Mouse (Mus musculus) macrophage (primary cell): ENCODE data around the gene Nr2c2ap. TPM values are rescaled to one million over a fixed set of nuclear protein-coding genes. Genes with fewer than 3 reads are reported as not detected.
A peak's percentile ranks its signal among the peaks of the same experiment; 100 is the strongest.

Source experiments
- H3K27ac ChIP-seq: fragments of 350-480 bp; formaldehyde crosslinking; 2 replicates; pipeline ENCODE4 v1.9.0; 2021
- H3K36me3 ChIP-seq: fragments of 350-480 bp; formaldehyde crosslinking; 2 replicates; pipeline ENCODE4 v1.9.0; 2021; ENCODE audit errors: inconsistent target
- H3K4me3 ChIP-seq: fragments of 350-480 bp; formaldehyde crosslinking; 2 replicates; pipeline ENCODE4 v1.9.0; 2021; ENCODE audit errors: inconsistent target
- H3K79me2 ChIP-seq: fragments of 350-480 bp; formaldehyde crosslinking; 2 replicates; pipeline ENCODE4 v1.9.0; 2021; ENCODE audit errors: inconsistent target
- WGBS: methylation state at CpG from one replicate; pipeline ENCODE4 v1.1.7; 2026; ENCODE audit warnings: inconsistent platforms; ENCODE audit not compliant: missing documents; 5-methylcytosine and 5-hydroxymethylcytosine counted together
- polyA plus RNA-seq: library from polyadenylated mRNA; stranded (reverse); fragments of 250-400 nt; gene quantifications from 3 replicates; pipeline ENCODE4 v1.2.4, GENCODE M21; 2018; ENCODE audit warnings: inconsistent platforms

Gene Nr2c2ap
- polyA plus RNA-seq, 1 experiment from 2014 or later = 18.4 TPM

GRCm38 (mm10) chr8:70166504-70167110 is 35.5 kb downstream of the Nr2c2ap start:
- H3K4me3 ChIP-seq = no peak overlapping the region

GRCm38 (mm10) chr8:70170116-70170515 is 39.0 kb downstream of the Nr2c2ap start:
- 89% methylated on average over 3 of the region's 3 CpGs for WGBS
- Histone ChIP-seq H3K27ac (no peak overlapping the region), H3K36me3 (no peaks in the 10 kb centered on the region), H3K4me3 (no peak overlapping the region), H3K79me2 (peaks cover 18% of the 10 kb centered on the region; the same call in 1 of the 2 replicates)

More at GRCm38 (mm10) chr8:70166504-70167110, 35.5 kb downstream of the Nr2c2ap start:
- Histone ChIP-seq H3K27ac (no peak overlapping the region), H3K79me2 (no peaks in the 10 kb centered on the region), H3K36me3 (no peaks in the 10 kb centered on the region)
- 3% methylated on average over 20 of the region's 21 CpGs for WGBS

GRCm38 (mm10) chr8:70170748-70171147 is 39.6 kb downstream of the Nr2c2ap start:
- peaks cover 18% of the 10 kb centered on the region; the same call in 1 of the 2 replicates for H3K79me2 ChIP-seq
- H3K27ac ChIP-seq = no peak overlapping the region
- H3K36me3 ChIP-seq = no peaks in the 10 kb centered on the region
- no peak overlapping the region for H3K4me3 ChIP-seq
- 100% methylated on average over 2 of the region's 3 CpGs for WGBS

GRCm38 (mm10) chr8:70171240-70171639 is 40.1 kb downstream of the Nr2c2ap start:
- over 99% methylated on average over 7 of the region's 7 CpGs for WGBS
- H3K36me3 ChIP-seq = no peaks in the 10 kb centered on the region
- H3K4me3 ChIP-seq = no peak overlapping the region
- H3K27ac ChIP-seq = no peak overlapping the region
- peaks cover 18% of the 10 kb centered on the region; the same call in 1 of the 2 replicates for H3K79me2 ChIP-seq

- Histone ChIP-seq H3K4me3 (peak within 1 kb of the TSS; percentile 76), H3K79me2 (peaks cover 18% of the 10 kb centered on the region; the same call in 1 of the 2 replicates), H3K36me3 (peaks cover 1% of the 10 kb centered on the region; the same call in 1 of the 2 replicates), H3K27ac (peak within 1 kb of the TSS; percentile 36)
- WGBS = 2% methylated on average over 26 of the region's 27 CpGs
Observed at GRCm38 (mm10) chr8:70172043-70172681, 41.0 kb downstream of the Nr2c2ap start, which contains the start of gene Tmem161a. Gene Tmem161a, plus strand, starts transcription at chr8:70172356.

GRCm38 (mm10) chr8:70173320-70173719 is 42.2 kb downstream of the Nr2c2ap start:
- peaks cover 6% of the 10 kb centered on the region; the same call in 1 of the 2 replicates for H3K36me3 ChIP-seq
- WGBS = 88% methylated on average over 5 of the region's 5 CpGs
- no peak overlapping the region for H3K4me3 ChIP-seq
- H3K27ac ChIP-seq = no peak overlapping the region
- H3K79me2 ChIP-seq = peaks cover 18% of the 10 kb centered on the region; the same call in 1 of the 2 replicates

GRCm38 (mm10) chr8:70174079-70174478 is 42.9 kb downstream of the Nr2c2ap start:
- peaks cover 6% of the 10 kb centered on the region; the same call in 1 of the 2 replicates for H3K36me3 ChIP-seq
- H3K4me3 ChIP-seq = no peak overlapping the region
- H3K27ac ChIP-seq = no peak overlapping the region
- 90% methylated on average over 6 of the region's 7 CpGs for WGBS
- H3K79me2 ChIP-seq = peaks cover 18% of the 10 kb centered on the region; the same call in 1 of the 2 replicates

GRCm38 (mm10) chr8:70178231-70178630 is 47.1 kb downstream of the Nr2c2ap start:
- WGBS = 100% methylated on average over 2 of the region's 2 CpGs
- Histone ChIP-seq H3K79me2 (peaks cover 11% of the 10 kb centered on the region; the same call in 1 of the 2 replicates), H3K27ac (no peak overlapping the region), H3K4me3 (no peak overlapping the region), H3K36me3 (peaks cover 15% of the 10 kb centered on the region; the same call in 1 of the 2 replicates)

- Histone ChIP-seq H3K36me3 (peaks cover 15% of the 10 kb centered on the region; the same call in 1 of the 2 replicates), H3K4me3 (no peak overlapping the region), H3K27ac (no peak overlapping the region), H3K79me2 (peaks cover 3% of the 10 kb centered on the region; the same call in 1 of the 2 replicates)
- 95% methylated on average over 4 of the region's 4 CpGs for WGBS
Observed at GRCm38 (mm10) chr8:70179082-70179481, 47.9 kb downstream of the Nr2c2ap start.

GRCm38 (mm10) chr8:70181212-70181902 is 50.2 kb downstream of the Nr2c2ap start:
- 90% methylated on average over 11 of the region's 16 CpGs for WGBS
- H3K36me3 ChIP-seq = peaks cover 15% of the 10 kb centered on the region; the same call in 1 of the 2 replicates
- no peaks in the 10 kb centered on the region for H3K79me2 ChIP-seq
- no peak overlapping the region for H3K4me3 ChIP-seq
- H3K27ac ChIP-seq = no peak overlapping the region

GRCm38 (mm10) chr8:70181903-70182252 is 50.7 kb downstream of the Nr2c2ap start:
- Histone ChIP-seq H3K4me3 (no peak overlapping the region), H3K27ac (no peak overlapping the region), H3K79me2 (no peaks in the 10 kb centered on the region), H3K36me3 (peaks cover 15% of the 10 kb centered on the region; the same call in 1 of the 2 replicates)
- 100% methylated on average over 2 of the region's 2 CpGs for WGBS

- Histone ChIP-seq H3K36me3 (peaks cover 10% of the 10 kb centered on the region; the same call in 1 of the 2 replicates), H3K27ac (no peak overlapping the region), H3K79me2 (no peaks in the 10 kb centered on the region), H3K4me3 (no peak overlapping the region)
- 94% methylated on average over 4 of the region's 4 CpGs for WGBS
Observed at GRCm38 (mm10) chr8:70183194-70183593, 52.1 kb downstream of the Nr2c2ap start.
